Mouse (Mus musculus): Measurements from ENCODE around the gene Ptprd. TPM values are rescaled to one million over a fixed set of nuclear protein-coding genes. Genes with fewer than 3 reads are reported as not detected.
A peak's percentile ranks its signal among the peaks of the same experiment; 100 is the strongest.

Ptprd gene
- total RNA-seq, 2 experiments from 2014 or later: 7.3 to 9.6 TPM

GRCm38 (mm10) chr4:77259250-77259971 lies 952.4 kb downstream of the Ptprd start:
- intact Hi-C loops (cut with DNase I): no loop called here

GRCm38 (mm10) chr4:77251188-77251587 lies 960.6 kb downstream of the Ptprd start:
- intact Hi-C loops (cut with DNase I): no loop called here
- no peak for DNase-seq

More at GRCm38 (mm10) chr4:77259250-77259971, 952.4 kb downstream of the Ptprd start:
- peak in 1 of 2 experiments; percentile 0 for DNase-seq

- intact Hi-C loops (cut with DNase I): no loop called here
- DNase-seq: no peak
Observed at GRCm38 (mm10) chr4:77249801-77250200, 962.0 kb downstream of the Ptprd start.

- no peak for DNase-seq
- intact Hi-C loops (cut with DNase I): no loop called here
Observed at GRCm38 (mm10) chr4:77248918-77249317, 962.8 kb downstream of the Ptprd start.

GRCm38 (mm10) chr4:77241852-77242455 lies 969.8 kb downstream of the Ptprd start:
- DNase-seq: no peak
- intact Hi-C loops (cut with DNase I): no loop called here

- intact Hi-C loops (cut with DNase I): no loop called here
- no peak for DNase-seq
Observed at GRCm38 (mm10) chr4:77238144-77238543, 973.6 kb downstream of the Ptprd start.

- no peak for DNase-seq
- intact Hi-C loops (cut with DNase I): no loop called here
Observed at GRCm38 (mm10) chr4:77233243-77233642, 978.5 kb downstream of the Ptprd start.

GRCm38 (mm10) chr4:77168866-77169265 lies 1042.9 kb downstream of the Ptprd start:
- DNase-seq: no peak
- intact Hi-C loops (cut with DNase I): no loop called here

- intact Hi-C loops (cut with DNase I): no loop called here
- no peak for DNase-seq
Observed at GRCm38 (mm10) chr4:77157601-77158000, 1054.2 kb downstream of the Ptprd start.

GRCm38 (mm10) chr4:77155561-77155960 lies 1056.2 kb downstream of the Ptprd start:
- DNase-seq: no peak
- intact Hi-C loops (cut with DNase I): no loop called here

GRCm38 (mm10) chr4:77155037-77155436 lies 1056.7 kb downstream of the Ptprd start:
- no peak for DNase-seq
- intact Hi-C loops (cut with DNase I): no loop called here

GRCm38 (mm10) chr4:77124852-77125251 lies 1086.9 kb downstream of the Ptprd start:
- no peak for DNase-seq
- intact Hi-C loops (cut with DNase I): no loop called here

GRCm38 (mm10) chr4:77110894-77111293 lies 1100.9 kb downstream of the Ptprd start:
- intact Hi-C loops (cut with DNase I): no loop called here
- DNase-seq: no peak

GRCm38 (mm10) chr4:77107291-77107690 lies 1104.5 kb downstream of the Ptprd start:
- DNase-seq: no peak
- intact Hi-C loops (cut with DNase I): no loop called here

GRCm38 (mm10) chr4:77083165-77083564 lies 1128.6 kb downstream of the Ptprd start:
- intact Hi-C loops (cut with DNase I): loop anchor here (2.0 to 10.0 kb wide), 2 partner anchors 432 to 476 kb away; no protein-coding TSS in a partner anchor
- DNase-seq: peak in 1 of 2 experiments; percentile 3

GRCm38 (mm10) chr4:77077607-77078006 lies 1134.2 kb downstream of the Ptprd start:
- no peak for DNase-seq
- intact Hi-C loops (cut with DNase I): no loop called here

- intact Hi-C loops (cut with DNase I): no loop called here
Observed at GRCm38 (mm10) chr4:77050536-77051207, 1161.1 kb downstream of the Ptprd start.

GRCm38 (mm10) chr4:77004483-77004882 lies 1207.3 kb downstream of the Ptprd start:
- intact Hi-C loops (cut with DNase I): no loop called here
- DNase-seq: no peak

More at GRCm38 (mm10) chr4:77050536-77051207, 1161.1 kb downstream of the Ptprd start:
- DNase-seq: no peak

GRCm38 (mm10) chr4:76996172-76996571 lies 1215.6 kb downstream of the Ptprd start:
- no peak for DNase-seq
- intact Hi-C loops (cut with DNase I): no loop called here

GRCm38 (mm10) chr4:76989961-76990360 lies 1221.8 kb downstream of the Ptprd start:
- DNase-seq: no peak
- intact Hi-C loops (cut with DNase I): no loop called here

GRCm38 (mm10) chr4:76977056-76977809 lies 1234.5 kb downstream of the Ptprd start:
- intact Hi-C loops (cut with DNase I): no loop called here

More at GRCm38 (mm10) chr4:76977056-76977809, 1234.5 kb downstream of the Ptprd start:
- no peak for DNase-seq

All from heart, postnatal 36 days (tissue).